In the genomic region with DNA sequence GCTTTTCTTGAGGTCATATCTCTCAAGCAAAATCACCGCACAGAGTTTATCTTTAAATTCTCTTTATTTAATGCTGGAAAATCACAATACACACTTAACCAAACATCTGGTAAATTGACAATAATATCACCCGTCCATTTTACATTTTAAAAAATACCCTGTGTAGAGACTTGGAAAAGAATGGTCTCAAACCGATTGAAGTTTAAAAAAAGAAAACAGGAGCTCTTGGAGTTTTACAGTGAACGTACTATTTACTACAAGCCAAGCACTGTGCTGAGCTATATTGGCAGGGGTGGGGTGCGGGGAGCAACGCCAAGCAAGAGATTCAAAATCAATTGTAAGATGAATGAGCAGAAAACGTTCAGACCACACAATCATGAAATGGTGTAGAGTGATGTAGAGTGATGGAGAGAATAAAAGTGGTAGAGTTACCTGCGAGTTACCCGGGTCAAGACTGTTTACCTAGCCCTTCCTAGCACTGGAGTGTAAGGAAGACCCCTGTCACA, we compare ENCODE assay signal across 8 mouse cellular contexts. TPM values are rescaled to one million over a fixed set of nuclear protein-coding genes. Genes with fewer than 3 reads are reported as not detected.
A peak's percentile ranks its signal among the peaks of the same experiment; 100 is the strongest.
DNase-seq lines count a peak whose midpoint lies in the region; ATAC-seq and TF ChIP-seq lines count a peak whose summit lies in the region.

A gene (plus strand): TSS at position 51 of the 506 bp plus-strand sequence.

- H3K27me3 ChIP-seq in kidney, postnatal 0 days (ENCODE audit: insufficient read depth, low read length) = no peaks in the 10 kb centered on the region
- no peaks in the 10 kb centered on the region for H3K27me3 ChIP-seq in embryonic facial prominence, embryonic 11.5 days (ENCODE audit: control insufficient read depth, insufficient read depth, low read length)
- H3K27me3 ChIP-seq in intestine, embryonic 16.5 days (replicated peaks; ENCODE audit: control insufficient read depth, insufficient read depth, low read length) = no peaks in the 10 kb centered on the region
- H3K27me3 ChIP-seq in myocyte (ENCODE audit: control insufficient read depth, insufficient read depth, insufficient read length) = no peaks in the 10 kb centered on the region

- no peak for TF ChIP-seq POLR2A in myocyte (IDR thresholded peaks at IDR 0.05; ENCODE audit: insufficient read length, low read depth)

- no peak for TF ChIP-seq CTCF in kidney, postnatal 0 days (IDR thresholded peaks at IDR 0.05; ENCODE audit: low read depth)

- ATAC-seq in kidney, postnatal 0 days (replicated peaks; ENCODE audit: low FRiP score, low read depth) = no peak
- ATAC-seq in embryonic facial prominence, embryonic 11.5 days (replicated peaks; ENCODE audit: insufficient number of reproducible peaks, low FRiP score, low TSS enrichment, low read depth) = no peak
- peak; percentile 8 for ATAC-seq in intestine, embryonic 16.5 days
- no peak for ATAC-seq in cerebellum, adult (ENCODE audit: insufficient number of reproducible peaks, low FRiP score, low TSS enrichment)

- no peaks in the 10 kb centered on the region for H3K9me3 ChIP-seq in kidney, postnatal 0 days (replicated peaks; ENCODE audit: low read length)
- H3K9me3 ChIP-seq in embryonic facial prominence, embryonic 11.5 days (replicated peaks; ENCODE audit: control insufficient read depth, low read length) = no peaks in the 10 kb centered on the region
- H3K9me3 ChIP-seq in intestine, embryonic 16.5 days (ENCODE audit: control insufficient read depth, low read length) = no peaks in the 10 kb centered on the region

- WGBS in kidney, postnatal 0 days = 49% methylated on average over 9 of the region's 9 CpGs
- WGBS in embryonic facial prominence, embryonic 11.5 days = 56% methylated on average over 9 of the region's 9 CpGs
- 51% methylated on average over 9 of the region's 9 CpGs for WGBS in intestine, embryonic 16.5 days

- H3K4me2 ChIP-seq in kidney, postnatal 0 days (ENCODE audit: low read length) = peak within 1 kb of the TSS; percentile 86
- H3K4me2 ChIP-seq in embryonic facial prominence, embryonic 11.5 days (ENCODE audit: low read depth, low read length) = peak within 1 kb of the TSS; percentile 65
- peak within 1 kb of the TSS; percentile 80 for H3K4me2 ChIP-seq in intestine, embryonic 16.5 days (ENCODE audit: low read depth, low read length)
- H3K4me2 ChIP-seq in myocyte (ENCODE audit: low read depth) = peak within 1 kb of the TSS; percentile 99

- peak within 1 kb of the TSS; percentile 92 for H3K27ac ChIP-seq in kidney, postnatal 0 days
- no peak within 1 kb of the TSS; the same call in 1 of the 2 replicates for H3K27ac ChIP-seq in embryonic facial prominence, embryonic 11.5 days (replicated peaks; ENCODE audit: low read depth, low read length)
- peak within 1 kb of the TSS; percentile 70 for H3K27ac ChIP-seq in intestine, embryonic 16.5 days (ENCODE audit: low read length)

- H3K4me1 ChIP-seq in kidney, postnatal 0 days (replicated peaks; ENCODE audit: insufficient read depth, low read length) = peaks cover 12% of the 10 kb centered on the region; the same call in 1 of the 2 replicates
- H3K4me1 ChIP-seq in embryonic facial prominence, embryonic 11.5 days (ENCODE audit: control insufficient read depth, insufficient read depth, low read length) = no peaks in the 10 kb centered on the region
- H3K4me1 ChIP-seq in intestine, embryonic 16.5 days (ENCODE audit: control insufficient read depth, insufficient read depth, low read length) = 0 out of 2 replicates have a peak, but pooled peaks cover 3% of the 10 kb centered on the region

- H3K36me3 ChIP-seq in kidney, postnatal 0 days (ENCODE audit: insufficient read depth, low read length) = no peaks in the 10 kb centered on the region
- H3K36me3 ChIP-seq in embryonic facial prominence, embryonic 11.5 days (replicated peaks; ENCODE audit: control insufficient read depth, insufficient read depth, low read depth, low read length) = no peaks in the 10 kb centered on the region
- 0 out of 2 replicates have a peak, but pooled peaks cover 3% of the 10 kb centered on the region for H3K36me3 ChIP-seq in intestine, embryonic 16.5 days (ENCODE audit: control insufficient read depth, insufficient read depth, low read length)
- no peaks in the 10 kb centered on the region for H3K36me3 ChIP-seq in myocyte (ENCODE audit: control insufficient read depth, insufficient read depth)

- H3ac ChIP-seq in myocyte (ENCODE audit: control insufficient read depth, insufficient read length) = no peak within 1 kb of the TSS

- DNase-seq in kidney, postnatal 0 days (ENCODE audit: low spot score) = no peak
- no peak for DNase-seq in kidney, postnatal 10 days
- no peak for DNase-seq in embryonic facial prominence, embryonic 11.5 days (ENCODE audit: low spot score)
- DNase-seq in ovary, postnatal 14 days (ENCODE audit: low spot score) = no peak
- DNase-seq in cerebellum, adult 8-10 months = no peak

- H3K9ac ChIP-seq in kidney, postnatal 0 days (ENCODE audit: low read depth, low read length) = peak within 1 kb of the TSS; percentile 84
- peak within 1 kb of the TSS; percentile 74 for H3K9ac ChIP-seq in embryonic facial prominence, embryonic 11.5 days (replicated peaks; ENCODE audit: low read length)
- peak within 1 kb of the TSS; percentile 70 for H3K9ac ChIP-seq in intestine, embryonic 16.5 days (ENCODE audit: low read depth, low read length)

- no peaks in the 10 kb centered on the region for H3K79me2 ChIP-seq in myocyte (ENCODE audit: control insufficient read depth, insufficient read depth)

- peak within 1 kb of the TSS; percentile 73 for H3K4me3 ChIP-seq in kidney, postnatal 0 days (replicated peaks; ENCODE audit: low read depth, low read length)
- H3K4me3 ChIP-seq in embryonic facial prominence, embryonic 11.5 days (ENCODE audit: low read depth, low read length) = peak within 1 kb of the TSS; percentile 58
- H3K4me3 ChIP-seq in intestine, embryonic 16.5 days (ENCODE audit: low read length) = peak within 1 kb of the TSS; percentile 57
- H3K4me3 ChIP-seq in myocyte = peak within 1 kb of the TSS; percentile 59

TF ChIP-seq in myocyte, 11 proteins besides CTCF, POLR2A, EP300 and RAD21:
- no peak for TF ChIP-seq USF1 (IDR thresholded peaks at IDR 0.05; ENCODE audit: low read depth)

RNA-seq across cellular contexts. Expression of the gene that starts here (rescaled TPM):
- 17.8 and 19.0 TPM in 2 replicates for polyA plus RNA-seq in kidney, postnatal 0 days (2015; fragmentation: Nextera tagmentation; extraction: Ambion mirVana)
- 6.1 and 6.7 TPM in 2 replicates for polyA plus RNA-seq in embryonic facial prominence, embryonic 11.5 days (2014; fragmentation: Nextera tagmentation; extraction: Ambion mirVana)
- 11.0 and 11.6 TPM in 2 replicates for polyA plus RNA-seq in intestine, embryonic 16.5 days (2015; fragmentation: Nextera tagmentation; extraction: Ambion mirVana)
- polyA plus RNA-seq in myocyte (2012; fragmentation: generic; extraction: Trizol) = 2.9 TPM
